ENCODE assay signal across 7 mouse cellular contexts in genomic region chr14:61143869-61144268, GRCm38 (mm10). TPM values are rescaled to one million over a fixed set of nuclear protein-coding genes. Genes with fewer than 3 reads are reported as not detected.
DNase-seq lines count a peak whose midpoint lies in the region; ATAC-seq lines count a peak whose summit lies in the region.

No protein-coding gene starts in this region.

- DNase-seq in left cerebral cortex, postnatal 4 days: peak; percentile 26
- no peak for DNase-seq in left cerebral cortex, adult 11 months (ENCODE audit: low spot score)
- peak; percentile 79 for DNase-seq in ZHBTc4 (ENCODE audit: low read depth, low spot score)
- peak; percentile 47 for DNase-seq in hindlimb bud, embryonic 11.5 days (ENCODE audit: extremely low spot score, low read depth, low spot score)
- no peak for DNase-seq in urinary bladder, postnatal 36 days (ENCODE audit: low spot score in 2 of 2)
- no peak for DNase-seq in right cerebral cortex, adult 18-20 months

- ATAC-seq in megakaryocyte progenitor cell, adult 5-6 weeks (replicated peaks; ENCODE audit: poor library complexity): peak; percentile 73

- intact Hi-C loops in left cerebral cortex, postnatal 4 days (cut with DNase I): no loop called here

RNA-seq across cellular contexts. Expression of gene Sacs, which starts 5.6 kb away (rescaled TPM):
- total RNA-seq in left cerebral cortex, postnatal 4 days (2021): 10 to 100 TPM; 55.1 to 58.8 TPM
- 15.2 and 20.8 TPM in 2 replicates for total RNA-seq in megakaryocyte progenitor cell, adult 5-6 weeks (2015)
- total RNA-seq in megakaryocyte progenitor cell, adult 5-6 weeks (2017): 11.0 and 18.1 TPM in 2 replicates

Comparison
In these comparisons a context has a peak if more than half of its experiments do, and no peak if none do; other contexts are left out.
1. DNase-seq: peak in left cerebral cortex, postnatal 4 days (single experiment), ZHBTc4 (single experiment) and hindlimb bud, embryonic 11.5 days (single experiment); none in left cerebral cortex, adult 11 months (single experiment), urinary bladder, postnatal 36 days (0 of 2) and right cerebral cortex, adult 18-20 months (single experiment).